Mouse (Mus musculus) spleen, adult 18-20 months (tissue): ENCODE measurements around the gene Cryga.
A peak's percentile ranks its signal among the peaks of the same experiment; 100 is the strongest.

Source experiments
- DNase-seq, 2 experiments: peaks; one replicate each; pipeline ENCODE4 v3.0.0; 2022; ENCODE audit warnings: mixed read lengths in 2 of 2

Cryga gene

DNA sequence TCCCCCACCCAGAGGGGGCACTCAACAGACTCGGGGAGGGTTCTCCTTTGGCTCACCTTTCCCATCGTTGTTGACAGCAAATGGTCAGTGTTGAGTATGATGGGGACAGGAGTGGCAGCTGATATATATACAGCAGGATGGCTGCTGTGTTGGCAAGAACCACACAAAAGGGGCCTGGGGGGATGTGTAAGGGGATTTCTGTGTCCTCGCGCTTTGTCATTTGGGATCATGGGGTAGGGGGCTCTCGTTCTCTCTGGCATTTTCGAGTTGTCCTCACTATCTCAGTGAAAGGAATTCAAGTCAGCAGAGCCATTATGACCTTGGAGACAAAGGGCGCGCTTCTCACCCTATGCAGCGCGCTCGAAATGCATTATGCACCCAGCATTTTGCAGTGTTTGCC is at the start of gene Cryga:
Cryga (minus strand) TSS at position 101 of the 400 bp plus-strand sequence.
- no peak for DNase-seq

DNA sequence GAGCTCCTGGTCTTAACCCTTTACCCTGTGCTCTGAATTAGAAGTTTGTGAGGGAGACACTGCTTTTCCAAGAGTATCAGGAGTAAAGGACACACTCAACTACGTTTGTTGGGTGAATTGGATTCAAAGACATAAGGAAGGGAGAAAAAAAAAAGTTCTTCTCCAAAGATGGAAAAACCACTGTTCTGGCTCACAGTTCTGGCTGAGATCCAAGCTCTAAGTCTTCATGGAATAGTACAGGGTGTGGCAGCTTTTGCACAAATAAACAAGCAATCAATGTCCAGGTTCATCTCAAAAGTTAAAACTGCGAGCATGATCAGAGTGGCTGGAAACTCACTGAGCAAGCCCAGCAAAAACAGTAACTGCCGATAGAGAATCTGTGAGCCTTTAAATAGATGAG is 44.8 kb upstream of the Cryga start:
- DNase-seq: no peak

DNA sequence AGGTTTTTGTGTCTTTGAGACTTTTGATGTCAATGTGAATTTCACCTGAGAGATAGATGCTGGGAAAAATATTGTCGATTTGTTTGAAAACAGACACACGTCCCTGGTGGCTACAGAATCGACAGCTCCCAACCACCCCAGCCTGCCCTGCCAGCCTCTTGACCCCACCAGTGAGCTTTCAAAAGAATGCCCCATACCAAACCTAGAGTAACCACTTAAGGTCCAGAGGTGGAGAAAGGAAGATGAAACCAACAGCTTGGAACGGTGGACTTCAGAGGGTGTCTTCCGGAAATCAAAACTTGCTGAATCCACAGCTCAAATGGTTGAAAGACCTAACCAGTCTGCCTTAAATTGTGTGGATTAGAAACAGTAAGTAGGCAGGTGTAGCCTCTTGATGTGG is 44.2 kb upstream of the Cryga start:
- no peak for DNase-seq

DNA sequence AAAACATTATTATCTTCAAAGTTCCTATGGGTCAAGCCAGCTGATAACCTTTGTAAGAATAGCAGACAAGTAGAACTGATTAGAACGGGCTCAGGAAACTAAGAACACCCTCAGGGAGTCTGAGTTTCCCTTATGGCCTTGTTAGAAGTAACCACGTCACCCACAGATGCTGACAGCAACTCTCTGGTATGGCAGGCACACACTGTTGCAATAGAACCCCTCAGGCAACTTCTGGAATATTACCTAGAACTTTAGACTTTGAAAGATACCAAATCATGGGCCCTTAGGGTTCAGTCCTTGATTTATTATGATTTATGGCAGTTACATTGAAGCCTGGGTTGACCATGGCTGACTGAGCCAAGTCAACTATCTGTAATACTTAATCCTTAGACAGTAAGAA is 43.4 kb upstream of the Cryga start:
- DNase-seq: no peak

DNA sequence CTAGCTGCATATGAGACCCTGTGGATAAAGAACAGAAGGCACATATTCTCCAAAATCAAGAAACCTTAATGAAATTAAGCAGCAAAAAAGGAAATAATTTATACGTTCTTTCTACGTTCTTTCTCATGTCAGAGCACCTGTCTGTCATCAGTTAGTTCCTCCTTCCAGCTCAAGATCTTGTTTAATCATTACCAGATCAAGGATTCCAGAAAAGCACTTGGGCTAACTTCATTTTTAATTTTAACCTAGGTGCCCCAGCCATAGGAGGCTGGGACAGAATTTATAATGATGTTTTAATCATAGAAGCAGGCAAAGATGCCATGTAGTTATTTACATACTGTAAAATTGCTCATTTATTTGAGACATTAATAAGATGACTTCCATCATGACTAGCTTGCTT is 41.6 kb upstream of the Cryga start:
- DNase-seq: no peak

- DNase-seq: no peak
Measured at GRCm38 (mm10) chr1:65137560-65137959, 34.4 kb upstream of the Cryga start.

- DNase-seq: no peak
Measured at GRCm38 (mm10) chr1:65132833-65133232, 29.7 kb upstream of the Cryga start.

- DNase-seq: no peak
Measured at GRCm38 (mm10) chr1:65131671-65132070, 28.5 kb upstream of the Cryga start.

DNA sequence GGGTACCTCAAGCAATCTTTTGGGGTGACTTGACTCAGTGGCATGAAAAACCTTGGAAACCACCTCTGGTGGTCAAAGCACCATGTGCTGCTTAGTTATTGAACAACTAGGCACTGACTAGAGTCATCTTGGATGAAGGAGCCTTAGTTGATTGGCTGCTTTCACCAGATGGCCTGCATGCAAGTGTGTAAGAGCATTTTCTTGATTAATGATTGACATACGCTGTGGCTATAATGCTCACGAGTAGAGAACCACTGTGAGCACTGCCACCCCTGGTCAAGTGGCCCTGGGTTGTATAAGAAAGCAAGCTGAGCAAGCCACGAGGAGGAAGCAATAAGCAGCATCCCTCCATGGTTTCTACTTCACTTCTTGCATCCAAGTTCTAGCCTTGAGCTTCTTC is 27.1 kb upstream of the Cryga start:
- no peak for DNase-seq

- DNase-seq: no peak
Measured at GRCm38 (mm10) chr1:65129634-65130180, 26.5 kb upstream of the Cryga start.

DNA sequence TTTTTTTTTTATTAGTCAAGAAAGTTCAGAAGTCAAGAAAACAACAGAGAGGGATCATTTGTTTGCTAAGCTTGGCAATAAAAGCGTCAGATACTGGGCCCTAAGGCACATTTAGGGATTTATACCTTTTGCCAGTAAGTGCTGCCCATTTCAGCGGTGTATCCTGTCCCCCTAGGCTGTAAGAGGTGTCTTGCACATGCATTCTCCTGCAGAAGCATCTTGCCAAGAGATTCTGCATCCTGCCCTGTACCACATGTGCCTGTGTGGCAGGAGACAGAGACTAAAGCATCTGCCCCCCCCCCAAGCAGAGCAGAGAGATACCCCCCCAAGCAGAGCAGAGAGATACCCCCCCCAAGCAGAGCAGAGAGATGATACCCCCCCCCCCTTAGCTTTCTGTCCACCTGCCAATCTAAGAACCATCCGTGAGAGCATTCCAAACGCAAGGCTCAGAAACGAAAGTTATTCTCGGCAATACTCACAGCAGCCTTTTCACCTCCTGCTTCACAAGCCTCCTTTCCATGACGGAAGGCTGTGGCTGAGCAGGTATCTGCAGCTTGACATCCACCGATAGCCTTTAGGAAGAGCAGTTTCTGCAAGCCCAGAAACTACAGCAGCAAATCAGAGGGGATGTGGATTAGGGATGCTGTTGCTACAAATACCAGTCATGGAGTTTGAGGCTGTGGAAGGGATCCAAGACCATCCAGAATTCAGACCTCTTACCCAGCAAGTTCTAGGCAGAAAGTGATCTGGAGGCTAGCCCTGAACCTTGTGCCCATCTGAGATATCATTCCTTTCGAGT is 19.6 kb upstream of the Cryga start, which contains the start of gene D630023F18Rik:
D630023F18Rik (minus strand) TSS at position 641 of the 799 bp plus-strand sequence.
- no peak for DNase-seq

DNA sequence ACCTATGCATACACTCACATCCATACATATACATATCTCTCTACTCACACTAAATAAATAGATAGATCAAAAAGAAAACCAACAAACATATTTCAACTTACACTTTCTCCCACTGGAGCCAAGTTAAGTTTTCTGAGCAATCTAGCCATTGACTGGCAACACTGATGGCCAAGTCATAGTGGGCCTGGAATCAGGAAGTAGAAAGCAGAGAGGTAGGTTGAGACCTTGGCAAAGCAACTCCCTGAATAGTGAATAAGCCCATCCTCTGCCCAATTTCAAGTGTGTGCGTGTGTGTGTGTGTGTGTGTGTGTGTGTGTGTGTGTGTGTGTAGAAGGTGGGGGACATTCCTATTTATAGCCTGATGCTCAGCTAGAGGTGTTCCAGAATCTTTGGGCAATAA is 16.3 kb upstream of the Cryga start, which contains the start of gene Gm28845:
Gm28845 (minus strand) TSS at position 121 of the 400 bp plus-strand sequence.
- no peak for DNase-seq

GRCm38 (mm10) chr1:65118150-65118913 is 15.2 kb upstream of the Cryga start:
- no peak for DNase-seq

DNA sequence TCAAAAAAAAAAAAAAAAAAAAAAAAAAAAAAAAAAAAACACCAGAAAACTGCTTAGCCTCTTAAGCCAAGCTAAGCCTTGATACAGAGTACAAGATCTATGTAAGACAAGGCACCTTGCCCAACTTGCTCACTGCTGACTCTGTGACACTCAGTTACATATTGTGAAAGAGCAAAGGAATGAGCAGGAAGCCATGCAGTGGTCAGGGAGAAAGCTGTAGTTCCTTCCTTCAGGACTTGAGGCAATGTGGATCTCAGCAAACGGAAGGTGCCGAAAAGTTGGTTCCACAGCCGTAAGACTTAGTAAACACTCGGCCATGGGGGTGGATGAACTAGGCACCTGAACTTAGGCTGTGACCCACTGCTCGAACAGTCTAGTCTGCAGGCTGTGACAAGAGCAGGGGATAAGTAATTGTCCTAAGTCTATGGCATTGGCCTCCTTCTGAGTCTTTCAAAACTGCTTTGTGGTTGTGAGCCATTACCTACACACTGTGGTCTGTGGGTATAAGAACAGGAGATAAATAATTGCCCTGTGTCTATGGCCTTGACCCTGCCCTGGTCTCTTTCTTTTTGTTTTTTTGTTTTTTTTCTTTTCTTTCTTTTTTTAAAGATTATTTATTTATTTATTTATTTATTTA is 10.5 kb upstream of the Cryga start:
- no peak for DNase-seq

- DNase-seq: no peak
Measured at GRCm38 (mm10) chr1:65112807-65113196, 9.6 kb upstream of the Cryga start.

DNA sequence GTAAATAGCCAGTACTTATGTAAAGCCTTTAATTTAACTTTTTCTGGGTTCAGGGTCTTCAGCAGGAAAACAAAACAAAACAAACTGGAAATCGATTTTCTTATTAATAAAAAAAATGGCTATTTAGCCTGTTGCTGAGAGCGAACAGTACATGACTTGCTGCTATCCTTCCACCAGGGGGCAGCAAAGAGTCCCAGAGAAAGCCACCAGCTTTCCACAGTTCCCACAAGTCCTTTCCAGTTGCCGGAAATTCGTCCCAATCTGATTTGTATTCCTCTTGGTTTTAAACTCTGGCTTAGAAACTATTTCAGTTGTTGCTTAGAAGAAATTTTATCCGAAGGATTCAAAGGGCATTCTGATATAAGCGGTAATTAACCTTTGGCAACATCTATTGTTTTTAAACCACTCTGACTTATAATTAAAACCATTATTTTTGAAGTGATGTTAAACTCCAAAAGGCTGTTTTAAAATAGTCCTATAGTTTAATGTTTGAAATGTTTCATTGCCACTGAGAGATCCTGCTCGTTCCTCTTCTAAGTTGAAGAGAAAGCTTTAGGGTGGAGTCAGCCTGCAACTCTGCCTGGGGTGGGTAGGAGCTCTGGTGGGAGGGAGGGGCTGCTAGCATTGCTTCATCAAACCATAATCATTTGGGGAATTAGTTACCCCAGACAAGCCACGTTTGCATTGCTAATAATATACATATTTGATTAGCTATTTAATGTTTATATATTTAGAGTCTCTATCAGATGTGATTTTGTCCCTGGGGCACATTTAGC is 9.0 kb upstream of the Cryga start:
- DNase-seq: peak in 1 of 2 experiments; percentile 42

GRCm38 (mm10) chr1:65109756-65110435 is 6.7 kb upstream of the Cryga start:
- no peak for DNase-seq

GRCm38 (mm10) chr1:65109196-65109595 is 6.0 kb upstream of the Cryga start:
- DNase-seq: no peak

DNA sequence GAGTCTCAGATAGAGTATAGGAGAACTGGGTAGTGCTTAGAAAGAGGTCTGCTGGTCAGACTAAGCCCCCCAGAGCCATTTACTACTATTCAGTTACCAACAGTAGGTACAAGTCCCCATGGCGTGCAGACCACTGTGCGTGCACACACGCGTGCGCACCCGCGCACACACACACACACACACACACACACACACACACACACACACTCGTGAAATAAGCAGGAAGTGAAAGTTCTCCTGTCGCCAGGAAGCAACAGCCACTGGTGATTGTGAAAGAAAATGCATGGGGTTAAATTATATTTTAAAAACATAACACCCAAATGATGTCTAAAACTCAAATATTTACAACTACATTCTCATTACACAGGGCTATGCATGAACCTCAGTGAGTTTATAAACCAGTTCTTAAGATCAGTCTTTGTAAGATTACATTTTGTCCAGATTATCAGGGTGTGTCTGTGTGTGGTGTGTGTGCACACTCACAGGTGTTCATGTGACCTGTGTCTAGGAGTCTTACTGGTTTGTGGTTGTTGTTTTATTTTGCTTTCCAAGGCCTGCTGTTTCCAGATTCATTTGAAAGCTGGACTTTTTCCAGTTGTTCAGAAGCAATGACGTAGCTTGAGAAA is 4.6 kb upstream of the Cryga start:
- DNase-seq: no peak

DNA sequence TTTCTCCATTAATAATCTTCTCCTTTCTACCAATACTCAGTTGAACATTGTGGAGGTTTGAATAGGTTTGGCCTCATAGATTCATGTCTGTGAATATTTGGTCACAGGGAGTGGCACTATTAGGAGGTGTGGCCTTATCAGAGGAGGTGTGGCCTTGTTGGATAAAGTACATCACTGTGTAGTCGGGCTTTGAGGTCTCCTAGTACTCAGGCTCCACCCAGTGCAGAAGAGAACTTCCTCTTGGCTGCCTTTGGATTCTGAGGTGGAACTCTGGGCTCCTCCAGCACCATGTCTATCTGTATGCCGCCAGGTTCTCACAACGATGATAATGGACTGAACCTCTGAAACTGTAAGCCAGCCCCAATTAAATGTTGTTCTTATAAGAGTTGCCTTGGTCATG is 6.2 kb downstream of the Cryga start:
- DNase-seq: no peak

DNA sequence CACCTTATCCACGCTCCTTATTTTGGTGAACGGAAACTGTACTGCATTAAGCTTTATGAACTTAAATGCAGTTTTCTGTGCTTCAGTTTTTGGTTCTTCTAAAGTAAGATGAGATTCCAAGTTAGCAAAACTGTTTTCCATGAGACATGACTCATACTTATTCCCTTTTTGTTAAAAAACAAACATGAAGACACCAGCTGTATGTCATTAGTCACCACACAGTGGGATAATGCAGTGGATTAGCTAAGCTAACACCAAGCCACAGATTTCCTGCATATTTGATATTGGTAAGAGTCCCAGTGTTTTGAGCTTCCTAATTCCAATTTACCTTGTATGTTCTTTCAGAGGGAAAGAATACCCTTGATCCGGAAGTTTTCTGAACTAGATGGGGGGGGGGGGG is 11.6 kb downstream of the Cryga start:
- no peak for DNase-seq
